Mouse (Mus musculus) urinary bladder, adult 2 months (tissue): ENCODE data around the gene Rnase10. TPM values are rescaled to one million over a fixed set of nuclear protein-coding genes. Genes with fewer than 3 reads are reported as not detected.

ENCODE experiments used
- polyA plus RNA-seq: library from polyadenylated mRNA; depleted of rRNA; stranded (reverse); fragments of >200 nt; gene quantifications from 2 replicates; pipeline ENCODE4 v1.2.3, GENCODE M21; 2012; rRNA removed

Rnase10 gene
- polyA plus RNA-seq, 1 experiment, result 0.28 TPM

Other genes with a start within 250 kb of the Rnase10 start
- gene Ttc5, start 222.2 kb upstream of the Rnase10 start, polyA plus RNA-seq, result 46.3 and 58.6 TPM in 2 replicates
- not detected in 2 replicates for gene Ccnb1ip1, start 200.0 kb upstream of the Rnase10 start, polyA plus RNA-seq
- gene Parp2, start 199.9 kb upstream of the Rnase10 start, polyA plus RNA-seq, result 55.8 and 64.0 TPM in 2 replicates
- gene Tep1, start 137.2 kb upstream of the Rnase10 start, polyA plus RNA-seq, result 25.3 and 29.5 TPM in 2 replicates
- 1.7 and 2.5 TPM in 2 replicates for gene Klhl33, start 110.2 kb upstream of the Rnase10 start, polyA plus RNA-seq
- gene Osgep, start 82.9 kb upstream of the Rnase10 start, polyA plus RNA-seq, result 75.6 and 84.0 TPM in 2 replicates
- 56.6 and 59.1 TPM in 2 replicates for gene Apex1, start 82.8 kb upstream of the Rnase10 start, polyA plus RNA-seq
- 79.4 and 104 TPM in 2 replicates for gene Pip4p1, start 76.9 kb upstream of the Rnase10 start, polyA plus RNA-seq
- gene Pnp, start 76.7 kb upstream of the Rnase10 start, polyA plus RNA-seq, result 49.9 and 64.9 TPM in 2 replicates
- 45.7 and 54.1 TPM in 2 replicates for gene Gm49342, start 63.2 kb upstream of the Rnase10 start, polyA plus RNA-seq
- 2.6 and 3.7 TPM in 2 replicates for gene Pnp2, start 51.8 kb upstream of the Rnase10 start, polyA plus RNA-seq
- not detected in 2 replicates for gene Rnase9, start 34.1 kb downstream of the Rnase10 start, polyA plus RNA-seq
- gene Rnase11, start 42.4 kb downstream of the Rnase10 start, polyA plus RNA-seq, result not detected in 2 replicates
- 0.32 TPM in 1 of 2 replicates, not detected in the other for gene Rnase12, start 49.9 kb downstream of the Rnase10 start, polyA plus RNA-seq
- 0.06 TPM in 1 of 2 replicates, not detected in the other for gene Olfr750, start 66.7 kb downstream of the Rnase10 start, polyA plus RNA-seq
- 373 and 403 TPM in 2 replicates for gene Rnase4, start 83.3 kb downstream of the Rnase10 start, polyA plus RNA-seq
- 60.1 and 64.0 TPM in 2 replicates for gene Ang, start 83.4 kb downstream of the Rnase10 start, polyA plus RNA-seq
- 0.04 and 0.06 TPM in 2 replicates for gene Eddm3b, start 106.7 kb downstream of the Rnase10 start, polyA plus RNA-seq
- 7.1 and 8.3 TPM in 2 replicates for gene Rnase6, start 116.2 kb downstream of the Rnase10 start, polyA plus RNA-seq
- gene Rnase1, start 139.0 kb downstream of the Rnase10 start, polyA plus RNA-seq, result 0.30 and 0.40 TPM in 2 replicates
- not detected in 2 replicates for gene Rnase2b, start 154.5 kb downstream of the Rnase10 start, polyA plus RNA-seq
- not detected in 2 replicates for gene Ang2, start 191.4 kb downstream of the Rnase10 start, polyA plus RNA-seq
- gene Ear14, start 195.6 kb downstream of the Rnase10 start, polyA plus RNA-seq, result not detected in 2 replicates
- gene Rnase2a, start 248.4 kb downstream of the Rnase10 start, polyA plus RNA-seq, result 0.12 TPM in 1 of 2 replicates, not detected in the other